30 mouse cellular contexts compared by ENCODE assay signal in the genomic region with DNA sequence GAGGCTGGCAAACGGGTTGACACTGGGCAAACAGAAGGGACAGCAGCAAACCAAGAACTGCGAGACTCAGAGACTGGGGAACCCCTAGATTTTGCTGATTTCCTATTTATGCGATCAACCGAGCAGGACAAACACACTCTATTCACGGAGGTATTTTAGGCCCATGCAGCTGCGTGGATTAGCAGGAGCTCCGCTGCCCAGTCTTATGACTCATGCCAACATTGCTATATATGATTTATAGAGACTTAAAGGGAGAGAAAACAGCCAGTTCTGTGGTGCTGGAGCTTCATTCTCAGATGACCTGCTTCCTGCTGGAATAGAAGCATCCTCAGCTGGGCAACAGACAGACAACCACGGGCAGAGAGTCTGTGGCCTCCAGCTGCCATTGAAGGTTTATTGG.
DNase-seq lines count a peak whose midpoint lies in the region; ATAC-seq lines count a peak whose summit lies in the region.
"Had no signal": no experiment of that assay in that cellular context is flagged by ENCODE, and none has a peak within 500 bp of the region (broad histone marks: within the 10 kb centered on the region; RNA-seq: fewer than 3 reads in every experiment).

No protein-coding gene starts in this region.

- no peak overlapping the region for H3K4me3 ChIP-seq in forebrain, embryonic 11.5 days (ENCODE audit: low read depth, low read length)
- H3K4me3 ChIP-seq: embryonic facial prominence, embryonic 12.5 days; forebrain, embryonic 13.5 days; heart, embryonic 13.5 days; hindbrain, embryonic 13.5 days; limb, embryonic 15.5 days; neural tube, embryonic 15.5 days had no signal

- 80% methylated on average over 8 of the region's 8 CpGs for WGBS in forebrain, embryonic 11.5 days

- H3K4me1 ChIP-seq in forebrain, embryonic 11.5 days (replicated peaks; ENCODE audit: control insufficient read depth, insufficient read depth, low read length) = peaks cover 7% of the 10 kb centered on the region

- no peaks in the 10 kb centered on the region for H3K9me3 ChIP-seq in forebrain, embryonic 11.5 days (ENCODE audit: control insufficient read depth, low read length)
- H3K9me3 ChIP-seq: embryonic facial prominence, embryonic 12.5 days; forebrain, embryonic 13.5 days; heart, embryonic 13.5 days; hindbrain, embryonic 13.5 days; limb, embryonic 15.5 days; neural tube, embryonic 15.5 days had no signal

- no peak overlapping the region for H3K4me2 ChIP-seq in forebrain, embryonic 11.5 days (ENCODE audit: low read depth, low read length, severe bottlenecking)
- H3K4me2 ChIP-seq: embryonic facial prominence, embryonic 12.5 days; forebrain, embryonic 13.5 days; heart, embryonic 13.5 days; hindbrain, embryonic 13.5 days; limb, embryonic 15.5 days; lung, embryonic 14.5 days; neural tube, embryonic 15.5 days had no signal

- no peak overlapping the region for H3K9ac ChIP-seq in forebrain, embryonic 11.5 days (ENCODE audit: low read length)
- H3K9ac ChIP-seq: embryonic facial prominence, embryonic 12.5 days; forebrain, embryonic 13.5 days; heart, embryonic 13.5 days; hindbrain, embryonic 13.5 days; limb, embryonic 15.5 days; liver, embryonic 14.5 days; lung, embryonic 14.5 days; neural tube, embryonic 15.5 days had no signal

- ATAC-seq in frontal cortex, adult (ENCODE audit: low TSS enrichment) = peak; percentile 48
- 0 out of 2 replicates have a peak, but pooled peaks have one; percentile 11 for ATAC-seq in neutrophil, adult 5-6 weeks (ENCODE audit: extremely low read depth, insufficient number of reproducible peaks, low FRiP score, poor library complexity, severe bottlenecking)
- ATAC-seq in forebrain, embryonic 11.5 days (replicated peaks; ENCODE audit: low FRiP score) = no peak
- ATAC-seq: forebrain, embryonic 13.5 days; inflammation-experienced regulatory T-cells, adult 6 months had no signal

- H3K27ac ChIP-seq in forebrain, embryonic 11.5 days (ENCODE audit: low read depth, low read length) = no peak overlapping the region
- H3K27ac ChIP-seq: embryonic facial prominence, embryonic 12.5 days; forebrain, embryonic 13.5 days; heart, embryonic 13.5 days; hindbrain, embryonic 13.5 days; kidney, postnatal 0 days; limb, embryonic 15.5 days; liver, embryonic 14.5 days; neural tube, embryonic 15.5 days had no signal

- no peaks in the 10 kb centered on the region for H3K36me3 ChIP-seq in forebrain, embryonic 11.5 days (ENCODE audit: control insufficient read depth, insufficient read depth, low read length)
- H3K36me3 ChIP-seq: embryonic facial prominence, embryonic 12.5 days; heart, embryonic 13.5 days; hindbrain, embryonic 13.5 days; limb, embryonic 15.5 days; neural tube, embryonic 15.5 days had no signal

- DNase-seq in frontal cortex, postnatal 25 days (ENCODE audit: low spot score in 2 of 2) = no peak
- peak; percentile 67 for DNase-seq in 3T3-L1 (ENCODE audit: low read depth, low spot score)
- DNase-seq in NIH3T3 (ENCODE audit: low read depth) = peak; percentile 75
- no peak for DNase-seq in spleen, postnatal 14 days (ENCODE audit: low spot score in 2 of 2)
- no peak for DNase-seq in forebrain, embryonic 11.5 days (ENCODE audit: low spot score)
- DNase-seq in urinary bladder, postnatal 25 days (ENCODE audit: low spot score) = no peak
- DNase-seq: adrenal gland, postnatal 36 days; cerebellum, adult 11-12 months; cerebellum, postnatal 10 days; gastrocnemius, postnatal 25 days; heart, adult 18-20 months; heart, postnatal 14 days; kidney, adult 2 months; layer of hippocampus, adult 9-11 months; left cerebral cortex, postnatal 4 days; lung, embryonic 14.5 days; lung, postnatal 4 days; thymus, adult 2 months; thymus, postnatal 4 days had no signal

- no peaks in the 10 kb centered on the region for H3K27me3 ChIP-seq in forebrain, embryonic 11.5 days (ENCODE audit: control insufficient read depth, insufficient read depth, low read length)
- H3K27me3 ChIP-seq: embryonic facial prominence, embryonic 12.5 days; forebrain, embryonic 13.5 days; heart, embryonic 13.5 days; hindbrain, embryonic 13.5 days; neural tube, embryonic 15.5 days had no signal

Comparison
In these comparisons a context has a peak if more than half of its experiments do, and no peak if none do; other contexts are left out.
1. DNase-seq: peak in 3T3-L1 (single experiment) and NIH3T3 (single experiment); none in frontal cortex, postnatal 25 days (0 of 2), spleen, postnatal 14 days (0 of 2), forebrain, embryonic 11.5 days (single experiment) and urinary bladder, postnatal 25 days (single experiment).